Mouse (Mus musculus) forebrain, embryonic 13.5 days (tissue): Measurements from ENCODE around the gene H2-Oa. TPM values are rescaled to one million over a fixed set of nuclear protein-coding genes. Genes with fewer than 3 reads are reported as not detected.

Experiments
- ATAC-seq: fragments of 200-750 bp; cut with Nextera tagmentation; 2 replicates; pipeline ENCODE4 v1.8.0; 2017
- H3K27ac ChIP-seq: fragments of 300-500 bp; sonication (generic); 2 replicates; pipeline ENCODE4 v1.5.1; 2015; ENCODE audit warnings: inconsistent platforms, mild to moderate bottlenecking, moderate library complexity
- H3K27me3 ChIP-seq: fragments of 300-500 bp; sonication (generic); 2 replicates; pipeline ENCODE4 v1.6.1; 2015; ENCODE audit warnings: mild to moderate bottlenecking, inconsistent platforms
- H3K36me3 ChIP-seq: fragments of 300-500 bp; sonication (generic); 2 replicates; pipeline ENCODE4 v1.6.1; 2015; ENCODE audit warnings: mild to moderate bottlenecking, inconsistent platforms; ENCODE audit not compliant: poor library complexity, severe bottlenecking
- H3K4me1 ChIP-seq: fragments of 300-500 bp; sonication (generic); 2 replicates; pipeline ENCODE4 v1.6.1; 2015; ENCODE audit warnings: inconsistent platforms
- H3K4me2 ChIP-seq: fragments of 300-500 bp; sonication (generic); 2 replicates; pipeline ENCODE4 v1.6.1; 2015; ENCODE audit warnings: inconsistent platforms, mild to moderate bottlenecking, moderate library complexity
- H3K4me3 ChIP-seq: fragments of 300-500 bp; sonication (generic); 2 replicates; pipeline ENCODE4 v1.5.1; 2015; ENCODE audit warnings: mild to moderate bottlenecking, inconsistent platforms
- H3K9ac ChIP-seq: fragments of 300-500 bp; sonication (generic); 2 replicates; pipeline ENCODE4 v1.6.1; 2015; ENCODE audit warnings: mild to moderate bottlenecking, inconsistent platforms
- H3K9me3 ChIP-seq: fragments of 300-500 bp; sonication (generic); replicated peaks from 2 replicates; pipeline ENCODE4 v1.6.1; 2016; ENCODE audit warnings: inconsistent platforms
- WGBS: fragments of 180-500 bp; shearing (Covaris S2); methylation state at CpG from one replicate; pipeline ENCODE4 v1.1.7; 2015; 5-methylcytosine and 5-hydroxymethylcytosine counted together
- polyA plus RNA-seq: library from polyadenylated mRNA; unstranded; fragments of >200 nt; fragmentation: Nextera tagmentation; extraction: Ambion mirVana; gene quantifications from 2 replicates; pipeline ENCODE4 v1.2.1, GENCODE M21; 2015

H2-Oa gene
- not detected in 2 replicates for polyA plus RNA-seq

GRCm38 (mm10) chr17:34092197-34092875, at the start of gene H2-Oa:
Gene H2-Oa (plus strand): TSS chr17:34092340.
- H3K9ac ChIP-seq: no peak within 1 kb of the TSS

GRCm38 (mm10) chr17:34045941-34046340, 46.2 kb upstream of the H2-Oa start:
- no peaks in the 10 kb centered on the region for H3K36me3 ChIP-seq
- no peak overlapping the region for H3K4me3 ChIP-seq
- H3K27ac ChIP-seq: no peak overlapping the region
- H3K9ac ChIP-seq: no peak overlapping the region
- H3K4me2 ChIP-seq: no peak overlapping the region
- ATAC-seq: no peak
- H3K4me1 ChIP-seq: 0 out of 2 replicates have a peak, but pooled peaks cover 5% of the 10 kb centered on the region
- no peaks in the 10 kb centered on the region for H3K27me3 ChIP-seq
- peaks cover 4% of the 10 kb centered on the region; the same call in 1 of the 2 replicates for H3K9me3 ChIP-seq
- WGBS: 78% methylated on average over 14 of the region's 14 CpGs

More at GRCm38 (mm10) chr17:34092197-34092875, at the start of gene H2-Oa:
- ATAC-seq: no peak
- WGBS: 47% methylated on average over 11 of the region's 11 CpGs
- no peak within 1 kb of the TSS for H3K4me2 ChIP-seq
- no peaks in the 10 kb centered on the region for H3K4me1 ChIP-seq
- H3K36me3 ChIP-seq: no peaks in the 10 kb centered on the region
- H3K27me3 ChIP-seq: no peaks in the 10 kb centered on the region
- H3K9me3 ChIP-seq: no peaks in the 10 kb centered on the region
- no peak within 1 kb of the TSS for H3K27ac ChIP-seq
- H3K4me3 ChIP-seq: no peak within 1 kb of the TSS

- Histone ChIP-seq H3K9ac (no peak overlapping the region), H3K4me1 (no peaks in the 10 kb centered on the region), H3K36me3 (no peaks in the 10 kb centered on the region; the same call in 1 of the 2 replicates), H3K27ac (no peak overlapping the region), H3K4me2 (no peak overlapping the region), H3K27me3 (no peaks in the 10 kb centered on the region), H3K9me3 (peaks cover 4% of the 10 kb centered on the region; the same call in 1 of the 2 replicates), H3K4me3 (no peak overlapping the region)
- 95% methylated on average over 5 of the region's 5 CpGs for WGBS
- no peak for ATAC-seq
Measured at GRCm38 (mm10) chr17:34047404-34048050, 44.6 kb upstream of the H2-Oa start.

- WGBS: 90% methylated on average over 7 of the region's 7 CpGs
- Histone ChIP-seq H3K9ac (no peak overlapping the region), H3K4me2 (no peak overlapping the region), H3K9me3 (no peaks in the 10 kb centered on the region), H3K27ac (no peak overlapping the region), H3K4me3 (no peak overlapping the region), H3K4me1 (no peaks in the 10 kb centered on the region), H3K27me3 (no peaks in the 10 kb centered on the region), H3K36me3 (no peaks in the 10 kb centered on the region; the same call in 1 of the 2 replicates)
- ATAC-seq: no peak
Measured at GRCm38 (mm10) chr17:34057224-34057623, 34.9 kb upstream of the H2-Oa start.

- no peaks in the 10 kb centered on the region for H3K9me3 ChIP-seq
- H3K27me3 ChIP-seq: no peaks in the 10 kb centered on the region
- no peak for ATAC-seq
- 69% methylated on average over 3 of the region's 3 CpGs for WGBS
- H3K4me3 ChIP-seq: no peak overlapping the region
- H3K27ac ChIP-seq: no peak overlapping the region
- no peaks in the 10 kb centered on the region for H3K4me1 ChIP-seq
- H3K9ac ChIP-seq: no peak overlapping the region
- H3K4me2 ChIP-seq: no peak overlapping the region
- no peaks in the 10 kb centered on the region for H3K36me3 ChIP-seq
Measured at GRCm38 (mm10) chr17:34068864-34069263, 23.3 kb upstream of the H2-Oa start.

- ATAC-seq: no peak
- no peak overlapping the region for H3K4me2 ChIP-seq
- no peak overlapping the region for H3K9ac ChIP-seq
- 81% methylated on average over 5 of the region's 5 CpGs for WGBS
- 0 out of 2 replicates have a peak, but pooled peaks cover 5% of the 10 kb centered on the region for H3K4me1 ChIP-seq
- peaks cover 8% of the 10 kb centered on the region for H3K27me3 ChIP-seq
- H3K4me3 ChIP-seq: no peak overlapping the region
- H3K27ac ChIP-seq: no peak overlapping the region
- H3K9me3 ChIP-seq: no peaks in the 10 kb centered on the region
- no peaks in the 10 kb centered on the region for H3K36me3 ChIP-seq
Measured at GRCm38 (mm10) chr17:34072091-34072490, 20.0 kb upstream of the H2-Oa start.

GRCm38 (mm10) chr17:34075271-34075670, 16.9 kb upstream of the H2-Oa start:
- 0 out of 2 replicates have a peak, but pooled peaks cover 5% of the 10 kb centered on the region for H3K4me1 ChIP-seq
- no peak overlapping the region for H3K4me3 ChIP-seq
- ATAC-seq: no peak
- no peaks in the 10 kb centered on the region for H3K9me3 ChIP-seq
- H3K4me2 ChIP-seq: no peak overlapping the region
- peaks cover 12% of the 10 kb centered on the region for H3K27me3 ChIP-seq
- no peaks in the 10 kb centered on the region for H3K36me3 ChIP-seq
- no peak overlapping the region for H3K9ac ChIP-seq
- no peak overlapping the region for H3K27ac ChIP-seq
- 43% methylated on average over 7 of the region's 7 CpGs for WGBS

GRCm38 (mm10) chr17:34077549-34077948, 14.6 kb upstream of the H2-Oa start:
- Histone ChIP-seq H3K36me3 (no peaks in the 10 kb centered on the region), H3K9ac (no peak overlapping the region), H3K4me3 (no peak overlapping the region), H3K4me1 (0 out of 2 replicates have a peak, but pooled peaks cover 5% of the 10 kb centered on the region), H3K9me3 (0 out of 2 replicates have a peak, but pooled peaks cover 3% of the 10 kb centered on the region), H3K27ac (no peak overlapping the region), H3K4me2 (no peak overlapping the region), H3K27me3 (peaks cover 12% of the 10 kb centered on the region)
- under 1% methylated on average over 9 of the region's 9 CpGs for WGBS
- ATAC-seq: no peak

GRCm38 (mm10) chr17:34078148-34078547, 14.0 kb upstream of the H2-Oa start:
- no peak overlapping the region for H3K27ac ChIP-seq
- H3K9me3 ChIP-seq: 0 out of 2 replicates have a peak, but pooled peaks cover 3% of the 10 kb centered on the region
- no peak overlapping the region for H3K4me3 ChIP-seq
- H3K9ac ChIP-seq: no peak overlapping the region
- H3K36me3 ChIP-seq: no peaks in the 10 kb centered on the region
- 63% methylated on average over 4 of the region's 4 CpGs for WGBS
- H3K27me3 ChIP-seq: peaks cover 12% of the 10 kb centered on the region
- no peak overlapping the region for H3K4me2 ChIP-seq
- H3K4me1 ChIP-seq: peaks cover 9% of the 10 kb centered on the region
- no peak for ATAC-seq

GRCm38 (mm10) chr17:34079002-34079401, 13.1 kb upstream of the H2-Oa start:
- Histone ChIP-seq H3K4me2 (no peak overlapping the region), H3K36me3 (no peaks in the 10 kb centered on the region), H3K27ac (no peak overlapping the region), H3K9me3 (0 out of 2 replicates have a peak, but pooled peaks cover 3% of the 10 kb centered on the region), H3K9ac (no peak overlapping the region), H3K4me3 (no peak overlapping the region), H3K27me3 (peaks cover 12% of the 10 kb centered on the region), H3K4me1 (peaks cover 12% of the 10 kb centered on the region)
- no peak for ATAC-seq
- WGBS: 90% methylated on average over 11 of the region's 11 CpGs

- Histone ChIP-seq H3K36me3 (no peaks in the 10 kb centered on the region), H3K9ac (no peak overlapping the region), H3K27ac (no peak overlapping the region), H3K4me3 (no peak overlapping the region), H3K4me2 (no peak overlapping the region), H3K27me3 (peaks cover 12% of the 10 kb centered on the region), H3K9me3 (0 out of 2 replicates have a peak, but pooled peaks cover 3% of the 10 kb centered on the region), H3K4me1 (peaks cover 12% of the 10 kb centered on the region)
- peak; percentile 83 for ATAC-seq
- WGBS: 14% methylated on average over 5 of the region's 5 CpGs
Measured at GRCm38 (mm10) chr17:34079621-34080020, 12.5 kb upstream of the H2-Oa start.

- no peak for ATAC-seq
- under 1% methylated on average over 8 of the region's 8 CpGs for WGBS
- no peaks in the 10 kb centered on the region for H3K27me3 ChIP-seq
Measured at GRCm38 (mm10) chr17:34083104-34083503, 9.0 kb upstream of the H2-Oa start.

More at GRCm38 (mm10) chr17:34083104-34083503, 9.0 kb upstream of the H2-Oa start:
- H3K9ac ChIP-seq: no peak overlapping the region
- no peak overlapping the region for H3K4me3 ChIP-seq
- H3K4me2 ChIP-seq: no peak overlapping the region
- peaks cover 7% of the 10 kb centered on the region for H3K4me1 ChIP-seq
- 0 out of 2 replicates have a peak, but pooled peaks cover 3% of the 10 kb centered on the region for H3K9me3 ChIP-seq
- no peak overlapping the region for H3K27ac ChIP-seq
- H3K36me3 ChIP-seq: no peaks in the 10 kb centered on the region
